Mouse (Mus musculus) intestine, embryonic 14.5 days (tissue): Measurements from ENCODE around the gene Ptprt. TPM values are rescaled to one million over a fixed set of nuclear protein-coding genes. Genes with fewer than 3 reads are reported as not detected.

ENCODE experiments used
- ATAC-seq: fragments of 200-750 bp; cut with Nextera tagmentation; replicated peaks from 2 replicates; pipeline ENCODE4 v1.8.0; 2017; ENCODE audit warnings: low read depth, moderate number of reproducible peaks, moderate TSS enrichment, moderate library complexity; ENCODE audit not compliant: low FRiP score, low TSS enrichment
- DNase-seq: peaks from one replicate; pipeline ENCODE4 v3.0.0-alpha.2; 2018; ENCODE audit warnings: low spot score
- H3K27ac ChIP-seq: fragments of 300-500 bp; sonication (generic); 2 replicates; pipeline ENCODE4 v1.5.1; 2014; ENCODE audit warnings: low read depth, mild to moderate bottlenecking, control low read depth
- H3K27me3 ChIP-seq: fragments of 300-500 bp; sonication (generic); replicated peaks from 2 replicates; pipeline ENCODE4 v1.6.1; 2014; ENCODE audit warnings: low read length, control low read depth; ENCODE audit not compliant: control insufficient read depth, insufficient read depth
- H3K36me3 ChIP-seq: fragments of 300-500 bp; sonication (generic); 2 replicates; pipeline ENCODE4 v1.6.1; 2014; ENCODE audit warnings: low read length, control low read depth; ENCODE audit not compliant: control insufficient read depth, insufficient read depth
- H3K4me1 ChIP-seq: fragments of 300-500 bp; sonication (generic); replicated peaks from 2 replicates; pipeline ENCODE4 v1.6.1; 2014; ENCODE audit warnings: low read length, control low read depth, mixed read lengths; ENCODE audit not compliant: control insufficient read depth, insufficient read depth
- H3K4me2 ChIP-seq: fragments of 300-500 bp; sonication (generic); 2 replicates; pipeline ENCODE4 v1.6.1; 2014; ENCODE audit warnings: low read length
- H3K4me3 ChIP-seq: fragments of 300-500 bp; sonication (generic); 2 replicates; pipeline ENCODE4 v1.5.1; 2014; ENCODE audit warnings: low read depth, low read length, control low read depth, mixed read lengths
- H3K9ac ChIP-seq: fragments of 300-500 bp; sonication (generic); 2 replicates; pipeline ENCODE4 v1.6.1; 2014; ENCODE audit warnings: mild to moderate bottlenecking, low read length
- H3K9me3 ChIP-seq: fragments of 300-500 bp; sonication (generic); 2 replicates; pipeline ENCODE4 v1.6.1; 2016; ENCODE audit warnings: low read length, control low read depth; ENCODE audit not compliant: control insufficient read depth
- WGBS: fragments of 180-500 bp; shearing (Covaris S2); extraction: QIAGEN DNeasy Blood & Tissue Kit; methylation state at CpG from one replicate; pipeline ENCODE4 v1.1.7; 2014; 5-methylcytosine and 5-hydroxymethylcytosine counted together
- polyA plus RNA-seq: library from polyadenylated mRNA; unstranded; fragments of >200 nt; fragmentation: Nextera tagmentation; extraction: Ambion mirVana; gene quantifications from 2 replicates; pipeline ENCODE4 v1.2.1, GENCODE M21; 2014

The Ptprt gene
- polyA plus RNA-seq, 1 experiment from 2014 or later, result 1.4 TPM

GRCm38 (mm10) chr2:162426114-162426513, 234.8 kb downstream of the Ptprt start:
- DNase-seq (no peak), ATAC-seq (no peak)
- Histone ChIP-seq H3K27ac (no peak overlapping the region), H3K27me3 (no peaks in the 10 kb centered on the region), H3K9me3 (no peaks in the 10 kb centered on the region), H3K9ac (no peak overlapping the region), H3K36me3 (no peaks in the 10 kb centered on the region), H3K4me1 (no peaks in the 10 kb centered on the region), H3K4me2 (no peak overlapping the region), H3K4me3 (no peak overlapping the region)
- WGBS, result 78% methylated on average over 8 of the region's 8 CpGs

- no peaks in the 10 kb centered on the region for H3K9me3 ChIP-seq
- no peaks in the 10 kb centered on the region for H3K27me3 ChIP-seq
- H3K27ac ChIP-seq, result no peak overlapping the region
- H3K36me3 ChIP-seq, result no peaks in the 10 kb centered on the region
- no peak overlapping the region for H3K4me3 ChIP-seq
- DNase-seq (no peak), ATAC-seq (no peak)
- H3K9ac ChIP-seq, result no peak overlapping the region
- H3K4me1 ChIP-seq, result no peaks in the 10 kb centered on the region
- H3K4me2 ChIP-seq, result no peak overlapping the region
- 63% methylated on average over 3 of the region's 3 CpGs for WGBS
Observed at GRCm38 (mm10) chr2:162418181-162418580, 242.8 kb downstream of the Ptprt start.

DNA sequence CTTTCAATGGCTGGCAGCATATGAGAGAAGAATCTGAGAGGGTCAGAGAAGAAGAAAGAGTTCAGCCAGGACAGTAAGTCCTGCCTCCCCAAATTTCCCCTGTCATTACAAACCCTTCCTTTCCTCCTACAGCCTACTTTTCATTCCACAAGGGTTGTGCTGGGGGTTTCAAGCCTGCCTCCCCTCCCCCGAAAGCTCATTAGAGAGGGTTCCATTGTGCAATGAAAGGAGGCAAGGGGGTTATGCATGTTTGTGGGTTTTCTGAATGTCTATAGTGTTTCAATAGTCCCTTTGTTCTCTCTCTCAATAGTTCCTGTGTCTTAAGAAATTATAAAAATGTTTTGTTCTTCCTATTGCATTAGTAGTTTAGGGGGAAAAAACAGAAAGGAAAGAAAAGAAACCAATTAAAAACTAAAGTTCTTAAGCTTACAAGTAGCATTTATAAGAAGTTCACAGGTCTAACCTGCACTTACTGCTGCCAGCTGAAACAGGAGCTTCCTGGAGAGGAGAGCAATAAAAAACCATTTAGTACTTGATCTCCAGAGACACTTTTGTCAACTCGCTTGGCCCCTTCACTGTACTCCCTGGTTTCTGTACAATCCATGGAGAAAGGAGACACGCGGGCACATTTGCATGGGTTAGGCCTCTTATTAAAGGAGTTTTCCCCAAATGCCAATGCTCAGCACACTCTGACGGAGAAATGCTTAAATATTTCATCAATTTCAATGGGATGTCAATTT, 247.7 kb downstream of the Ptprt start:
- Histone ChIP-seq H3K27me3 (no peaks in the 10 kb centered on the region), H3K27ac (no peak overlapping the region), H3K9ac (no peak overlapping the region), H3K9me3 (no peaks in the 10 kb centered on the region), H3K4me2 (no peak overlapping the region), H3K36me3 (no peaks in the 10 kb centered on the region), H3K4me1 (no peaks in the 10 kb centered on the region), H3K4me3 (no peak overlapping the region)
- ATAC-seq, result no peak
- no peak for DNase-seq
- 78% methylated on average over 5 of the region's 5 CpGs for WGBS

GRCm38 (mm10) chr2:162411014-162411413, 249.9 kb downstream of the Ptprt start:
- Histone ChIP-seq H3K4me2 (no peak overlapping the region), H3K4me1 (no peaks in the 10 kb centered on the region), H3K9ac (no peak overlapping the region), H3K9me3 (no peaks in the 10 kb centered on the region), H3K27me3 (no peaks in the 10 kb centered on the region), H3K36me3 (no peaks in the 10 kb centered on the region), H3K27ac (no peak overlapping the region), H3K4me3 (no peak overlapping the region)
- ATAC-seq (no peak), DNase-seq (peak; percentile 41)
- WGBS, result 69% methylated on average over 4 of the region's 4 CpGs

DNA sequence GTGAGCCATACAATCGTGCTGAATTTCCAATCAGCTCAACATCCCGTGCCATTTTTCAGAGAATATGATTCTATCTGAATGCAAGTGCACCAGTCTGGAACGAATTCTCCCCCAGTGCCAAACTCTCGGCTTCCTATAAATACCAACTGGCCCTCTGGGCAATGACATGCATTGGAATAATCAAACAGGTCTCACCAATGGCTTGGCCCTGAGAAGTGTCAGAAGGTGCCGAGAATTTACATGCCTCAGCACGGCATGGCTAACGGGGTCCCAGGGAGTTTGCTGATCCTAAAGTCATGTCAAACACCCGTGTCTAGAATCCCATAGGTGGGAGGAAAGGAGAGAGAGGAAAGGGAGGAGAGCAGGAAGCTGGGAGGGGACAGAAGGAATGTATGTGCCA, 251.7 kb downstream of the Ptprt start:
- WGBS, result 82% methylated on average over 8 of the region's 8 CpGs

DNA sequence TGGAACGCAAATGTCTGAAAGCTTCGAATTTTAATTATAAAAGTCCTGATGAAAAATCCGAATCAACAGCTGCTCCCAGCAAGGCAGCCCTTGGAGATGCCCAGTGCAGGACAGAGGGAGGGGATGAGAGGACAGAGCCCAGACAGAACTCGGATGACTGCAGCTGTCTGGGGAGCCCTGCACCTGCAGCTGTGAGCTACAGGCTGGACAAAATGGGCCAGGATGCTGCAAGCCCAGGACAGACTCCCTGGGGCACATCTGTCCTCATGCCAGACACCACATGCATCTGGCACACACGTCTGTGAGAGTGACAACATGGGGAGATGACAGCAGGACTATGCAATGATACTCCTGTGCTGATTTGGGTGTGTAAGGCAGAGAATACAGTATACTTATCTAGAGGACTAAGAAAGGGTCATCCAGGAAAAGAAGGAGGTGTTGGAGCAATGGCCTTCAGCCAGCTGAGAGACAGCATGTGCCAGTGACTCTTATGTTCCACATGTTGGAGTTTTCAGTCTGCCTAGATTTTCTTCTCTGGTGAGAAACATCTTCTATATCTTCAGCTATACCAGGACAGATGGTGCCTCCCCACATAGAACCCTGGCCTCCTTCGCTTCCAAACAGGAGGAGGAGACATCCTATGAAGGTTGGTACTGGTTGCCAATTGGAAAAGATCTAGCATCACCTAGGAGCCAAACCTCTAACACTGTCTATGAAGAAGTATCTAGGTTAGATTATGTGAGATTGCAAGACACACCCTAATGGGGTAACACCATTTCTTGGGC, 259.4 kb downstream of the Ptprt start:
- Histone ChIP-seq H3K36me3 (no peaks in the 10 kb centered on the region), H3K4me3 (no peak overlapping the region), H3K27ac (no peak overlapping the region), H3K4me2 (no peak overlapping the region), H3K9me3 (no peaks in the 10 kb centered on the region), H3K9ac (no peak overlapping the region), H3K4me1 (no peaks in the 10 kb centered on the region), H3K27me3 (no peaks in the 10 kb centered on the region)
- no peak for ATAC-seq
- 68% methylated on average over 6 of the region's 6 CpGs for WGBS
- no peak for DNase-seq

More for the DNA sequence above, 251.7 kb downstream of the Ptprt start:
- Histone ChIP-seq H3K27ac (no peak overlapping the region), H3K9ac (no peak overlapping the region), H3K27me3 (no peaks in the 10 kb centered on the region), H3K4me1 (no peaks in the 10 kb centered on the region), H3K9me3 (no peaks in the 10 kb centered on the region), H3K4me3 (no peak overlapping the region), H3K4me2 (no peak overlapping the region), H3K36me3 (no peaks in the 10 kb centered on the region)
- ATAC-seq (no peak), DNase-seq (peak; percentile 36)

- Histone ChIP-seq H3K27me3 (no peaks in the 10 kb centered on the region), H3K36me3 (no peaks in the 10 kb centered on the region), H3K4me3 (no peak overlapping the region), H3K27ac (no peak overlapping the region), H3K9me3 (no peaks in the 10 kb centered on the region), H3K4me1 (peaks cover 8% of the 10 kb centered on the region), H3K9ac (no peak overlapping the region), H3K4me2 (no peak overlapping the region)
- 33% methylated on average over 6 of the region's 6 CpGs for WGBS
- no peak for DNase-seq
- no peak for ATAC-seq
Observed at GRCm38 (mm10) chr2:162394601-162395000, 266.3 kb downstream of the Ptprt start.

DNA sequence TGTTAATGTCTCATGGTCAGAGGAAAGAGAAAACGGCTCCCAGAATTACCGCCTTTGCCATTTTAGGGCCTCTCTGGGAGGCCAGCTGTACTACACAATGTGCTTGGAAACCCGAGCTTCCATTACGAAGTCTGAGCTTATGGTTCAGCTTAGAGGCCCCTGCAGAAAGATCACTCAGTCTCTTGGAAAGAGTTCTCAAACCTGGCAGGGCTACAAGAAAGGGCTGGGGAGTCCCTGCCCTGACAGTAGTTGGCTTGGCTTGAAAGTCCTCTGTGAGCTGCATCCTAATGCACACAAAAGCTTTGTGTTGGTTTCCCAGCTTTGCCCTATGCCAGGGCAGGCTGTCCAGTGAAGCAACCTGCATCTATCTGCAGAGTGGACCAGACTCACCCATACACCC, 269.1 kb downstream of the Ptprt start:
- H3K9me3 ChIP-seq, result no peaks in the 10 kb centered on the region
- H3K27ac ChIP-seq, result no peak overlapping the region
- H3K9ac ChIP-seq, result no peak overlapping the region
- H3K27me3 ChIP-seq, result no peaks in the 10 kb centered on the region
- WGBS, result 72% methylated on average over 4 of the region's 4 CpGs
- no peak for ATAC-seq
- H3K4me1 ChIP-seq, result peaks cover 8% of the 10 kb centered on the region
- no peak for DNase-seq
- no peak overlapping the region for H3K4me2 ChIP-seq
- H3K36me3 ChIP-seq, result no peaks in the 10 kb centered on the region
- no peak overlapping the region for H3K4me3 ChIP-seq
